Mouse (Mus musculus) heart, embryonic 11.5 days (tissue): Measurements from ENCODE around the gene Sema4b. TPM values are rescaled to one million over a fixed set of nuclear protein-coding genes. Genes with fewer than 3 reads are reported as not detected.

Experiments
- ATAC-seq: fragments of 200-750 bp; cut with Nextera tagmentation; replicated peaks from 2 replicates; pipeline ENCODE4 v1.8.0; 2017; ENCODE audit warnings: moderate library complexity; ENCODE audit not compliant: insufficient number of reproducible peaks, low FRiP score, low TSS enrichment
- H3K27ac ChIP-seq: fragments of 300-500 bp; sonication (generic); 2 replicates; pipeline ENCODE4 v1.5.1; 2014; ENCODE audit warnings: mild to moderate bottlenecking, low read depth, low read length
- H3K27me3 ChIP-seq: fragments of 300-500 bp; sonication (generic); 2 replicates; pipeline ENCODE4 v1.6.1; 2014; ENCODE audit warnings: mild to moderate bottlenecking, low read length, mixed read lengths; ENCODE audit not compliant: control insufficient read depth, insufficient read depth
- H3K36me3 ChIP-seq: fragments of 300-500 bp; sonication (generic); 2 replicates; pipeline ENCODE4 v1.6.1; 2014; ENCODE audit warnings: mild to moderate bottlenecking, low read length, moderate library complexity, mixed read lengths; ENCODE audit not compliant: control insufficient read depth, insufficient read depth
- H3K4me1 ChIP-seq: fragments of 300-500 bp; sonication (generic); 2 replicates; pipeline ENCODE4 v1.6.1; 2014; ENCODE audit warnings: low read length; ENCODE audit not compliant: control insufficient read depth, insufficient read depth
- H3K4me2 ChIP-seq: fragments of 300-500 bp; sonication (generic); 2 replicates; pipeline ENCODE4 v1.6.1; 2014; ENCODE audit warnings: mild to moderate bottlenecking, moderate library complexity
- H3K4me3 ChIP-seq: fragments of 300-500 bp; sonication (generic); 2 replicates; pipeline ENCODE4 v1.5.1; 2014; ENCODE audit warnings: low read depth, low read length
- H3K9ac ChIP-seq: fragments of 300-500 bp; sonication (generic); 2 replicates; pipeline ENCODE4 v1.6.1; 2014; ENCODE audit warnings: mild to moderate bottlenecking, low read depth, low read length, moderate library complexity
- H3K9me3 ChIP-seq: fragments of 300-500 bp; sonication (generic); replicated peaks from 2 replicates; pipeline ENCODE4 v1.6.1; 2016; ENCODE audit warnings: low read length; ENCODE audit not compliant: control insufficient read depth
- WGBS: fragments of 180-500 bp; shearing (Covaris S2); extraction: QIAGEN DNeasy Blood & Tissue Kit; methylation state at CpG from one replicate; pipeline ENCODE4 v1.1.7; 2014; ENCODE audit not compliant: insufficient replicate concordance; 5-methylcytosine and 5-hydroxymethylcytosine counted together
- polyA plus RNA-seq: library from polyadenylated mRNA; unstranded; fragments of >200 nt; fragmentation: Nextera tagmentation; extraction: Ambion mirVana; gene quantifications from 2 replicates; pipeline ENCODE4 v1.2.1, GENCODE M21; 2014

Gene Sema4b
- polyA plus RNA-seq, 1 experiment from 2014 or later = 8.5 TPM

DNA sequence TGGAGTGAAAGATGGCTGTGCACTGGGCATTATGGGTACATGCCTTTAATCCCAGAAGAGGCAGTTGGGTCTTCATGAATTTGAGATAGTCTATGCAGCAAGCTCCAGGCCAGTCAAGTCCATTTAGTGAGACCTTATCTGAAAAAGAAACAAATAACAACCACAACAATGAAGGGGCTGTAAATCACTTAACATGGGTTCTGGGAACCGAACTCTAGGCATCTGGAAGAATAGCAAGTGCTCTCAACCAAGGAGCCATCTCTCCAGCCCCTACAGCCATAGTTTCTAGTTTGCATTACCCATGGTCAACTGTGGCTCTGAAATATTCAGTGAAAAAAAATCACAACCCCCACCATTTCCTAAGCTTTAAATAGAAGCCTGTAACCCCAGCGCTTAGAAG, 16.8 kb upstream of the Sema4b start:
- Histone ChIP-seq H3K9me3 (no peaks in the 10 kb centered on the region), H3K36me3 (no peaks in the 10 kb centered on the region), H3K4me1 (peaks cover 12% of the 10 kb centered on the region), H3K4me2 (no peak overlapping the region), H3K9ac (no peak overlapping the region), H3K4me3 (no peak overlapping the region), H3K27ac (no peak overlapping the region), H3K27me3 (no peaks in the 10 kb centered on the region; the same call in 1 of the 2 replicates)
- 66% methylated on average over 2 of the region's 2 CpGs for WGBS
- no peak for ATAC-seq

DNA sequence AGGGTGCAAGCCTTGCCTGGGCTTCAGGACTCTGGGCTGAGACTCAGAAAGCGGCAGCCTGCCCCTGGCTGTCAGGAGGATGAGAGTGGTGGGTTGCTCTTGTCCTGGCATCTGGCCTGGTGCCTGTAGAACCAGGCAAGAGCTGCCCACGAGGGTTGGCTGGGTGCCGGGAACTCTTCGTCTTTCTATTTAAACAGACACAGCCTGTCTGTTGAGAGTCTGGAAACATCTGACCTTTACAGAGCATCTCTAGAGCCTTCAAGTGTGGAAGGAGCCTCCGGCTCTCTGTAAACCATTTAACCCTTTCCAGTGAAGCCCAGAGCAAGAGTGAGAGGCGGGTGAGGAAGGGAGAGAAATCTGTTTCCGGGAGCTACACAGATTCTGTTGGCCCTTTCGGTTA, 15.3 kb upstream of the Sema4b start:
- no peak for ATAC-seq
- peak overlapping the region; percentile 11; the same call in 1 of the 2 replicates for H3K4me2 ChIP-seq
- no peaks in the 10 kb centered on the region; the same call in 1 of the 2 replicates for H3K27me3 ChIP-seq

DNA sequence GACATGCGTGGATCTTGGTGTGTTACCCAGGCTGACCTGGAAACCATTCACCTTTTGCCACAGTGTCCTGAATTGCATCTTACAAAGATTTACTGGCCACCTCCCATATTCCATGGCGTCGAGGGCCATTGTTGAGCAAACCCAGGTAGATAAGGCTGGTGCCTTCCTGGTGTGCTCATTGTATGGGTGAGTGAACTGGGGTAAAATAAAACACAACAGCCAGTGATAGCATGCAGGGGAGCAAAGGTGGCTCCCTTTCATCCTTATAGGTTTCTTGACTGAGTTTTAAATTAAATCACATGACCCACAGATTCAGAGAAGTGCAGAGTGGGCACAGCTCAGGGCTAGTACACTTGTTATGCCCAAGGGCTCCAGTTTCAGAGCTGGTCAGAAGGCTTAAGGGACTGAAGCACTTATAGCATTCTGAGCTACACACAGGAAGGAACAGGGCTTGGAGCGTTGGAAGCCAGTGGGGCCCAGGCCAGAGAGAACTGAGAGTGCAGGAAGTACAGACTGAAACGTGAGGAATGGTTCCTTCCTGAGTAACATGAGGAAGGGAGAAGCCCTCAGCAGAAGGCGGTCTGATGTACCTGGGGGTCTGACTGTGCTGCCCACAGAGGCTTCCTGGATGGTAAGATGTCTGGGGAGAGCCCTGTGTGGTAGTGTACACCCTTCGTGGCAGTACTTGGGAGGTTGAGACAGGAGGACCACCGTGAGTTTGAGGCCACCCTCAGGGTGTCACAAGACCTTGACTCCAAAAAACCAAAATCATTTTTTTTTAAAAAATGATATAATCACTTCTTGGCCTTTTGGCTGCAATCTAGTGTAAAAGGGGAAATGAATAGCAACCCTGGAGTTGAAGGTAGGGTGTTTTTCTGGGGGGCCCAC, 14.3 kb upstream of the Sema4b start:
- Histone ChIP-seq H3K9ac (no peak overlapping the region), H3K9me3 (no peaks in the 10 kb centered on the region), H3K4me1 (peaks cover 8% of the 10 kb centered on the region), H3K36me3 (no peaks in the 10 kb centered on the region), H3K27me3 (peaks cover 3% of the 10 kb centered on the region), H3K27ac (no peak overlapping the region), H3K4me3 (no peak overlapping the region), H3K4me2 (no peak overlapping the region)
- WGBS = 63% methylated on average over 8 of the region's 8 CpGs
- no peak for ATAC-seq

More for the DNA sequence above, 15.3 kb upstream of the Sema4b start:
- H3K27ac ChIP-seq = no peak overlapping the region; the same call in 1 of the 2 replicates
- no peaks in the 10 kb centered on the region for H3K9me3 ChIP-seq
- WGBS = 30% methylated on average over 8 of the region's 8 CpGs
- H3K36me3 ChIP-seq = no peaks in the 10 kb centered on the region
- peaks cover 12% of the 10 kb centered on the region for H3K4me1 ChIP-seq
- 0 out of 2 replicates have a peak overlapping the region, but pooled peaks have one; percentile 43 for H3K9ac ChIP-seq
- H3K4me3 ChIP-seq = no peak overlapping the region

DNA sequence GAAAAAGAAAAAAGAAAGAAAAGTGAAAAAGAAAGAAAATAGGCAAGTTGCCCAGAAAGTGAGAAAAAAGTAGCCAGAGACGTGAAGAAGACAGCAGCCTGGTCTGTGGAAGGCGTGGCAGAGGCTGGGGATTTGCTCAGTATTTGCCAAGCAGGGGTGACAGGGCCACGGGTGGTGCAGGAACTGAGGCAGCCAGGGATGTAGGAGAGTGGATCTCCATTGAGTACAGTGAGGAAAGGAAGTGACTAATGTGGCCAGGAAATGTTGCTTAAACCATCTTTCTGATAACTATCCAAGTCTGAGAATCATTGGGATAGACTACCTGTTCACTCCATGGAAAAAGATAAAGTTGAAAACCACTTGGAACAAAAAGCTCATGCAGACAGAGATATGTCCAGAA, 10.5 kb upstream of the Sema4b start:
- 54% methylated on average over 3 of the region's 3 CpGs for WGBS
- Histone ChIP-seq H3K9ac (no peak overlapping the region), H3K9me3 (no peaks in the 10 kb centered on the region), H3K4me2 (no peak overlapping the region), H3K4me1 (peaks cover 11% of the 10 kb centered on the region), H3K36me3 (no peaks in the 10 kb centered on the region), H3K27ac (no peak overlapping the region), H3K27me3 (peaks cover 3% of the 10 kb centered on the region), H3K4me3 (no peak overlapping the region)
- no peak for ATAC-seq

DNA sequence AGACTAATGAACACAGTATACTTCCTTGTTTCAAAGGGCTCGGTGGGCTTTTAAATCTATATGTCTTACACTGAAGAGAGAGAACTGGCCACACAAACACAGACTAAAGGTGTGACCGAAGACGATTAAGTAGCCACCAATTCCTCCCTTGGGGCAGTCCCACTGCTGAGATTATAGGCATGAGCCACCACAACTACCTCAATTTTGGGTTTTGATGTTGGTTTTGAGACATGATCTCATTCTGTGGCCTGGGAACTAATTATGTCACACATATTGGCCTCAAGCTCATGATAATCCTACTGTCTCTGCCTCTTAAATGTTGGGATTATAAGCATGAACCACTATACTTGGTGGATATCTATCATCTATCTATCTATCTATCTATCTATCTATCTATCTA, 9.2 kb upstream of the Sema4b start:
- no peaks in the 10 kb centered on the region for H3K9me3 ChIP-seq
- peaks cover 9% of the 10 kb centered on the region for H3K4me1 ChIP-seq
- H3K4me2 ChIP-seq = no peak overlapping the region
- H3K36me3 ChIP-seq = no peaks in the 10 kb centered on the region
- H3K27ac ChIP-seq = no peak overlapping the region
- no peak overlapping the region for H3K9ac ChIP-seq
- no peak overlapping the region for H3K4me3 ChIP-seq
- peaks cover 3% of the 10 kb centered on the region for H3K27me3 ChIP-seq
- WGBS = 90% methylated on average over 3 of the region's 3 CpGs
- no peak for ATAC-seq

DNA sequence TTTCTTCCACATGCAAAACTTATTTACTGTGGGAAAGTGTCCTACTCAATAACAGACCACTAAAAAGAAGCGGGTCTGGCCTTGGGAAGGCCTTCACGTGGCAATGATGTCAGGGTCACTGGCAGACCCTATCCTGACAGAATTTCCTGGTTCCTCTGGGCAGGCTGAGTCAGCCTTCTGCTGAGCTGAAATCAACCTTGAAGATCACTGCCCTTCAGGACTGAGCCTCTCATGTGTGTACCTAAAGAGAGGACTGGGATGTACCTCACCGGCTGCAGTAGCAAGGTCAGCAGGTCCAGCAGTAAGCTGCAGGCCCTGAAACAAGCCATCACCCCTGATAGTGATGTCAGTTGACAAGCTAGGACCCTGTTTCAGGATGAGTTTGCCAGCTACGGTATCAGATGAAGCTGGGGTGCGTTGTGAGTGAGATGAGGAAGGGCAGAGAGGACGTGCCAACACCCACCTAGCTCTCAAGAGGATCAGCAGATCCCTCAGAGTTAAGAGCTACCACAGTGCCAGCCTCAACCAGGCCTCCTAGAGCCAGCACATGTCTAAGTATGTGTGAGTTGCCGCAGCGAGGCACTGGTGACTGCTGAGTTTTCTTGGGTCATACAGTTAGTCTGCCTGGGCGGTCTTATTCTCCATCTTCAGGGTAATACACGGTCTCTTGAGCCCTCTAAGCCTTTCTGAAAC, 8.5 kb upstream of the Sema4b start:
- H3K9ac ChIP-seq = no peak overlapping the region
- 70% methylated on average over 10 of the region's 10 CpGs for WGBS

DNA sequence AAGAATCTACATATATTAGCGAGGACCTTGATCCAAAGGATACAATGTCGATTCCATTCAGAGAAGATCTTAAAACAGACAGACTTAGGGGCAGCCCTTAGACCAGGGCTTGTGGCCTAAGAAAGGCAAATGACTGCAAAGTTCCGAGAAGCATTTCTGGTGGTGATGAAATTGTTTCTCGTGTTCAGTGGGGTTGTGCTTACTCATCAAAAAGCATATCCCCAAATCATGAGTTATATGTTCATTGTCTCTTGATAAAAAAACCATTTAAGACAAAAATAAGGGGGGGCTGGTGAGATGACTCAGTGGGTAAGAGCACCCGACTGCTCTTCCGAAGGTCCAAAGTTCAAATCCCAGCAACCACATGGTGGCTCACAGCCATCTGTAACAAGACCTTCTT, 7.3 kb upstream of the Sema4b start:
- Histone ChIP-seq H3K4me2 (no peak overlapping the region), H3K9me3 (no peaks in the 10 kb centered on the region), H3K4me1 (peaks cover 9% of the 10 kb centered on the region), H3K27me3 (peaks cover 5% of the 10 kb centered on the region; the same call in 1 of the 2 replicates), H3K9ac (no peak overlapping the region), H3K36me3 (no peaks in the 10 kb centered on the region), H3K27ac (no peak overlapping the region), H3K4me3 (no peak overlapping the region)
- ATAC-seq = no peak
- 84% methylated on average over 6 of the region's 6 CpGs for WGBS

More for the DNA sequence above, 8.5 kb upstream of the Sema4b start:
- no peaks in the 10 kb centered on the region for H3K36me3 ChIP-seq
- peaks cover 4% of the 10 kb centered on the region; the same call in 1 of the 2 replicates for H3K27me3 ChIP-seq
- no peak overlapping the region for H3K4me2 ChIP-seq
- H3K9me3 ChIP-seq = no peaks in the 10 kb centered on the region
- no peak for ATAC-seq
- no peak overlapping the region for H3K4me3 ChIP-seq
- H3K27ac ChIP-seq = no peak overlapping the region
- H3K4me1 ChIP-seq = peaks cover 9% of the 10 kb centered on the region

DNA sequence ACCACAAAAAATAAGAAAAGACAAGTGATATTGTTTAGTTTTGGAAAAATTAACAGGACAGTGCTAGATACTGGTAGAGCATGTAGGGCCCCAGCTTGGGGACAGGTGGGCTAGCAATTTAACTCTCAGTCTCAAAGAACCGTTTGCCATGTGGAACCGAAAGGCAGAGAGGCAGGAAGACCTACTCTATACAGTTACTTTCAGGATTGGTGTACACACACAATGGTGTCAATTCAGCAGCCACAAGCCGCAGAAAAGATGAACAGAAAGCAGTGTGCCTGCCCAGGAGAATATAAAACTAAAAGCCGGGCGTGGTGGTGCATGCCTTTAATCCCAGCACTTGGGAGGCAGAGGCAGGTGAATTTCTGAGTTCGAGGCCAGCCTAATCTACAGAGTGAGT, 6.9 kb upstream of the Sema4b start:
- Histone ChIP-seq H3K9me3 (no peaks in the 10 kb centered on the region), H3K4me3 (no peak overlapping the region), H3K4me1 (peaks cover 9% of the 10 kb centered on the region), H3K4me2 (no peak overlapping the region), H3K9ac (no peak overlapping the region), H3K36me3 (no peaks in the 10 kb centered on the region), H3K27me3 (peaks cover 5% of the 10 kb centered on the region; the same call in 1 of the 2 replicates), H3K27ac (no peak overlapping the region)
- no peak for ATAC-seq
- 85% methylated on average over 6 of the region's 6 CpGs for whole genome bisulfite sequencing
